Mouse (Mus musculus): ENCODE results near the gene 1700029I15Rik. TPM values are rescaled to one million over a fixed set of nuclear protein-coding genes. Genes with fewer than 3 reads are reported as not detected.

Gene 1700029I15Rik
- total and polyA plus RNA-seq, 3 experiments: 0.67 to 3.4 (median 3.0) TPM

DNA sequence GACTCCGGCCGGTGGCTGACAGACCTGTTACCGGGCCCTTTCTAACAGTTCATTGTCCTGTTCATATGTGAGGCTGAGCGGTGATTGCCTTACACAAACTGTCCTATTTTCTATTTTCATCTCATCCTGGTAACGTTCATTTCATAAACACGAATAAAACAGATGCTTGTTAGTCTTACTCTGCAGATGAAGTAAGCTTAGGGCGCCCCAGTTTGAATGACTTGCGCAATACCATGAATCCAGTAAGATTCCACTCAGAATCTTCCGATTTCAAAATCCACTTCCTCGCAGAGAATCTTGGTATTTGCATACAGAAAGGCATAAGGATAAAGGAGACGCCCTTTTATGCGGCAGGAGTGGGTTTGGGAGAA, 52.0 kb downstream of the 1700029I15Rik start:
- no peak overlapping the region for H3K27ac ChIP-seq (ENCODE audit: insufficient read depth, low read depth)
- peaks cover 11 to 39% of the 10 kb centered on the region in 2 experiments for H3K4me1 ChIP-seq (ENCODE audit: control insufficient read depth in 1 of 2, insufficient read depth in 2 of 2)
- peak overlapping the region; percentile 36 to 92 (median 67) for H3K4me3 ChIP-seq (replicated peaks in 1 of 3; ENCODE audit: low read depth in 2 of 3, low read length in 2 of 3, poor library complexity in 1 of 3)
- H3K9ac ChIP-seq (ENCODE audit: insufficient read depth, low read depth): peak overlapping the region; percentile 45
- H3K9me3 ChIP-seq (replicated peaks; ENCODE audit: low read length): peaks cover 6% of the 10 kb centered on the region
- H3K36me3 ChIP-seq (replicated peaks in 1 of 2; ENCODE audit: control insufficient read depth in 1 of 2, insufficient read depth in 1 of 2, low read length in 1 of 2): peaks cover 7 to 28% of the 10 kb centered on the region in 2 experiments
- H3K27me3 ChIP-seq (replicated peaks): peaks cover 6% of the 10 kb centered on the region
- TF ChIP-seq USF1 (IDR thresholded peaks at IDR 0.05; ENCODE audit: low read depth, low read length) (no peak), KAT2A (IDR thresholded peaks at IDR 0.05; ENCODE audit: insufficient replicate concordance, low read length) (no peak), MEF2A (IDR thresholded peaks at IDR 0.05; ENCODE audit: borderline replicate concordance, low read depth, low read length) (0 out of 2 replicates have a peak, but pooled peaks have one; percentile 21), BHLHE40 (IDR thresholded peaks at IDR 0.05; ENCODE audit: low read depth, low read length) (no peak), MYC (IDR thresholded peaks at IDR 0.05; ENCODE audit: low read depth, low read length) (no peak), MXI1 (IDR thresholded peaks at IDR 0.05; ENCODE audit: low read depth, low read length) (no peak), GABPA (IDR thresholded peaks at IDR 0.05; ENCODE audit: insufficient replicate concordance, low read depth, low read length) (no peak), RCOR1 (conservative IDR thresholded peaks at IDR 0.05; ENCODE audit: low read depth, low read length) (no peak), ZC3H11A (IDR thresholded peaks at IDR 0.05; ENCODE audit: low read depth, low read length) (no peak), TBP (conservative IDR thresholded peaks at IDR 0.05; ENCODE audit: low read depth, low read length) (peak; percentile 84), UBTF (IDR thresholded peaks at IDR 0.05; ENCODE audit: low read depth, low read length) (no peak)
- DNase-seq (ENCODE audit: extremely low read depth): no peak
- peaks cover 34% of the 10 kb centered on the region for H3K79me2 ChIP-seq (replicated peaks; ENCODE audit: control insufficient read depth, extremely low read depth, insufficient read depth, poor library complexity, severe bottlenecking)
- H3K4me2 ChIP-seq (ENCODE audit: insufficient read depth, low read depth, poor library complexity, severe bottlenecking): peak overlapping the region; percentile 97
- in situ Hi-C loops (cut with MboI; ENCODE audit: low pct_ligation_motif_present, low pct_unique_long_range_greater_than_20kb, low sequenced_read_pairs) (loop anchor here (5.0 kb wide), 1 partner anchor 447 kb away; no protein-coding TSS in a partner anchor), dilution Hi-C loops (cut with MboI; ENCODE audit: extremely low pct_ligation_motif_present, extremely low pct_unique_long_range_greater_than_20kb, low sequenced_read_pairs) (no loop called here)

DNA sequence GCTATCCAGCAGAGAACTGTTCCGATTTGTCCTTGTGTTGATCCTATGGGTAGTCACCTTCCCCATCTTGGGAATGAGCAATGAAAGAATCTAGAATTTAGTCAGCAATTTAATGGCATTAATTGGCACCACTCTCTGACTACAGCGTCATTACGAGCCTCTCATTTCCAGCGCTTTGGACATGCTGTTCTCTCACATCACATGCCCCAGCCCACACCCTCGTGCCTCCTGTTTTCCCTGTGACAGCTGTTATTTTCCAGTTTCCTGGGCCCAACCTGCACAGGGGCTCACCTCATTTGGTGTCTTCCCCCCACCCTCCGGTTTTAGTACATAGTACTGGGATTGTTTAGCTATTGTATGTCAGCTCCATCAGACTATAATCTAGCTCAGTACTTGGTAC, 52.7 kb downstream of the 1700029I15Rik start:
- H3K79me2 ChIP-seq (replicated peaks; ENCODE audit: control insufficient read depth, extremely low read depth, insufficient read depth, poor library complexity, severe bottlenecking): peaks cover 27% of the 10 kb centered on the region
- no peak overlapping the region for H3K4me3 ChIP-seq (replicated peaks in 1 of 3; ENCODE audit: low read depth in 2 of 3, low read length in 2 of 3, poor library complexity in 1 of 3)
- TF ChIP-seq TBP (conservative IDR thresholded peaks at IDR 0.05; ENCODE audit: low read depth, low read length) (no peak), JUN (IDR thresholded peaks at IDR 0.05; ENCODE audit: insufficient read depth, low read depth, low read length) (no peak), POLR2AphosphoS2 (IDR thresholded peaks at IDR 0.05; ENCODE audit: low read depth, low read length) (no peak), GABPA (IDR thresholded peaks at IDR 0.05; ENCODE audit: insufficient replicate concordance, low read depth, low read length) (no peak), USF1 (IDR thresholded peaks at IDR 0.05; ENCODE audit: low read depth, low read length) (no peak), E2F4 (IDR thresholded peaks at IDR 0.05; ENCODE audit: insufficient replicate concordance, low read depth, low read length) (no peak), MAZ (IDR thresholded peaks at IDR 0.05; ENCODE audit: low read depth, low read length) (no peak), ZKSCAN1 (IDR thresholded peaks at IDR 0.05; ENCODE audit: borderline replicate concordance, low read depth, low read length) (no peak), ETS1 (conservative IDR thresholded peaks at IDR 0.05; ENCODE audit: low read depth, low read length) (no peak), PAX5 (IDR thresholded peaks at IDR 0.05; ENCODE audit: low read length) (no peak), JUND (conservative IDR thresholded peaks at IDR 0.05; ENCODE audit: low read depth, low read length) (no peak), ZC3H11A (IDR thresholded peaks at IDR 0.05; ENCODE audit: low read depth, low read length) (no peak), UBTF (IDR thresholded peaks at IDR 0.05; ENCODE audit: low read depth, low read length) (no peak), MAFK (IDR thresholded peaks at IDR 0.05; ENCODE audit: insufficient replicate concordance, low read length) (no peak)
- peaks cover 11 to 35% of the 10 kb centered on the region in 2 experiments for H3K4me1 ChIP-seq (ENCODE audit: control insufficient read depth in 1 of 2, insufficient read depth in 2 of 2)
- in situ Hi-C loops (cut with MboI; ENCODE audit: low pct_ligation_motif_present, low pct_unique_long_range_greater_than_20kb, low sequenced_read_pairs): no loop called here
- H3K36me3 ChIP-seq (replicated peaks in 1 of 2; ENCODE audit: control insufficient read depth in 1 of 2, insufficient read depth in 1 of 2, low read length in 1 of 2): peaks cover 0 to 21% of the 10 kb centered on the region in 2 experiments
- H3K9me3 ChIP-seq (replicated peaks; ENCODE audit: low read length): peaks cover 6% of the 10 kb centered on the region
- H3K27ac ChIP-seq (ENCODE audit: insufficient read depth, low read depth): no peak overlapping the region
- H3K4me2 ChIP-seq (ENCODE audit: insufficient read depth, low read depth, poor library complexity, severe bottlenecking): no peak overlapping the region
- DNase-seq (ENCODE audit: extremely low read depth): no peak
- peaks cover 9% of the 10 kb centered on the region for H3K27me3 ChIP-seq (replicated peaks)
- dilution Hi-C loops (cut with MboI; ENCODE audit: extremely low pct_ligation_motif_present, extremely low pct_unique_long_range_greater_than_20kb, low sequenced_read_pairs): no loop called here
- H3K9ac ChIP-seq (ENCODE audit: insufficient read depth, low read depth): no peak overlapping the region

Other genes starting within 250 kb of the 1700029I15Rik start
- 35.1 and 44.0 TPM in 2 replicates for gene Pex16, start 7.9 kb upstream of the 1700029I15Rik start, total RNA-seq (2012; rRNA removed)
- 25.0 and 28.7 TPM in 2 replicates for gene Pex16, start 7.9 kb upstream of the 1700029I15Rik start, total RNA-seq (2014; rRNA removed)
- 36.6 and 37.2 TPM in 2 replicates for gene Pex16, start 7.9 kb upstream of the 1700029I15Rik start, polyA plus RNA-seq (2012; ENCODE audit: insufficient read length, low read depth)
- gene Large2, start 7.7 kb upstream of the 1700029I15Rik start, total RNA-seq (2012; rRNA removed): 1.4 and 1.5 TPM in 2 replicates
- gene Large2, start 7.7 kb upstream of the 1700029I15Rik start, total RNA-seq (2014; rRNA removed): 0.19 TPM in 1 of 2 replicates, not detected in the other
- 0.45 and 0.89 TPM in 2 replicates for gene Large2, start 7.7 kb upstream of the 1700029I15Rik start, polyA plus RNA-seq (2012; ENCODE audit: insufficient read length, low read depth)
- 4.1 and 5.4 TPM in 2 replicates for gene Mapk8ip1, start 18.7 kb downstream of the 1700029I15Rik start, total RNA-seq (2012; rRNA removed)
- gene Mapk8ip1, start 18.7 kb downstream of the 1700029I15Rik start, total RNA-seq (2014; rRNA removed): 5.0 and 5.5 TPM in 2 replicates
- gene Mapk8ip1, start 18.7 kb downstream of the 1700029I15Rik start, polyA plus RNA-seq (2012; ENCODE audit: insufficient read length, low read depth): 11.0 and 13.0 TPM in 2 replicates
- 8.8 and 12.7 TPM in 2 replicates for gene Cry2, start 51.5 kb downstream of the 1700029I15Rik start, total RNA-seq (2012; rRNA removed)
- gene Cry2, start 51.5 kb downstream of the 1700029I15Rik start, total RNA-seq (2014; rRNA removed): 3.7 and 4.3 TPM in 2 replicates
- gene Cry2, start 51.5 kb downstream of the 1700029I15Rik start, polyA plus RNA-seq (2012; ENCODE audit: insufficient read length, low read depth): 15.2 and 15.9 TPM in 2 replicates
- 7.3 and 8.7 TPM in 2 replicates for gene Slc35c1, start 78.0 kb downstream of the 1700029I15Rik start, total RNA-seq (2012; rRNA removed)
- gene Slc35c1, start 78.0 kb downstream of the 1700029I15Rik start, total RNA-seq (2014; rRNA removed): 2.8 and 4.1 TPM in 2 replicates
- gene Slc35c1, start 78.0 kb downstream of the 1700029I15Rik start, polyA plus RNA-seq (2012; ENCODE audit: insufficient read length, low read depth): 18.4 and 22.7 TPM in 2 replicates
- not detected in 2 replicates for gene Chst1, start 217.2 kb downstream of the 1700029I15Rik start, total RNA-seq (2012; rRNA removed)
- gene Chst1, start 217.2 kb downstream of the 1700029I15Rik start, total RNA-seq (2014; rRNA removed): not detected in 2 replicates
- not detected in 2 replicates for gene Chst1, start 217.2 kb downstream of the 1700029I15Rik start, polyA plus RNA-seq (2012; ENCODE audit: insufficient read length, low read depth)